Mouse (Mus musculus): ENCODE data around the gene Scrn3. TPM values are rescaled to one million over a fixed set of nuclear protein-coding genes. Genes with fewer than 3 reads are reported as not detected.

Gene Scrn3
- polyA plus RNA-seq, 1 experiment from 2014 or later, result 16.3 TPM

DNA sequence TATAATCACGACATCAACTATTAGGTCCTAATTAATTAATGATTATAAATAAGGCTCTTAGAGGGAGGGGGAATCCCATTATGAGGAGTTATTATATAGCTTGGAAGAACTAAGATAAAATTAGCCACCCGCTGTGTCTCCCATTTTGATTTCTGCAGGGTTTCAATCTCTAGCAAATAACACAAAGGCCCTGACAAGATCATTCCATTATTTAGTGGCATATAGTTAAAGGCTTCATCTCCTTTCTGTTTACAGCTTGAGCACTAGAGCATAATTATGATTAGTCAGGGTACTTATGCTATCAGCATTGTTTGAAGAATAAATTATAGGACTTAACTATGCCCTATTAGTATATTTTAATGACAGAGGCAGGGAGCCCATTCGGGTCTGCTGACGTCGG lies 65.9 kb downstream of the Scrn3 start:
- WGBS, result 90% methylated on average over 5 of the region's 5 CpGs
- H3K4me2 ChIP-seq (replicated peaks), result no peak overlapping the region
- H3K27ac ChIP-seq, result no peak overlapping the region
- H3K4me1 ChIP-seq, result peaks cover 12% of the 10 kb centered on the region
- no peaks in the 10 kb centered on the region for H3K9me3 ChIP-seq
- H3K9ac ChIP-seq, result no peak overlapping the region
- H3K4me3 ChIP-seq, result no peak overlapping the region
- H3K27me3 ChIP-seq, result no peaks in the 10 kb centered on the region
- ATAC-seq (ENCODE audit: low FRiP score, low read depth), result no peak
- H3K36me3 ChIP-seq, result no peaks in the 10 kb centered on the region

- WGBS, result 71% methylated on average over 5 of the region's 5 CpGs
- ATAC-seq (ENCODE audit: low FRiP score, low read depth), result no peak
- H3K4me1 ChIP-seq, result peaks cover 7% of the 10 kb centered on the region
- no peak overlapping the region for H3K9ac ChIP-seq
- H3K27me3 ChIP-seq, result no peaks in the 10 kb centered on the region
- H3K4me2 ChIP-seq (replicated peaks), result no peak overlapping the region
- no peaks in the 10 kb centered on the region for H3K36me3 ChIP-seq
- H3K9me3 ChIP-seq, result no peaks in the 10 kb centered on the region
- no peak overlapping the region for H3K4me3 ChIP-seq
- H3K27ac ChIP-seq, result no peak overlapping the region
Observed at GRCm38 (mm10) chr2:73379656-73380055, 67.3 kb downstream of the Scrn3 start.

DNA sequence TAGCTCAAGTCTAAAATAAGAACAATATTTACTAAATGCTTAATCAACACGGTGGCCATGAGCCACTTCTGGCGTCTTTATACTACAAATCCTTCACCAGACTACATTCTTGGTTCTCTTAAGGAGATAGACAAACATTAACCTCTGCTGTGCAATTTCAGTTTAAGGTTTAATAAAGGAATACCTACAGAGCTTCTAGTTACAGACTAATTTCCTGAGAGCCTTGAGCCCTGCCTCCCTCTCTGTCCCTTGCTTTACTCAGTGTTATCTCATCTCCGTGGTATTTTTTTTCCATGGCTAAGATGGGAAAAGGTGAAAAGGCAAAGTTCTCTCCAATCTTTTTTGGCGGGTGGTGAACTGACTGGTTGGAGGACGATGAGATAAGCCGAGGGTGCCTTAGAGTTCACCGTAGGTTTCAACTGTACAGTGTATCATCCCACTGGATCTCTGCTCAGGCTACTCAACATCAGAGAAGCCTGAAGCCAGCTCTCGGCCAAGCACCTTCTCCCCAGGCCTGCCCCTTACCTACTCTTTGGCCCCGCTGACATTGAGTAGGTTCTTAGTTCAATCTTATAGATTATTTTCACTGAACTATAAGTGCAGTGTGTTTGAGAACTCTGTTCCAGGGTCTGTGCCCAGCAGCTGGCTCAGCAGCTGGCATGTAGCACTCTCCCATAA lies 68.0 kb downstream of the Scrn3 start:
- Histone ChIP-seq H3K27me3 (no peaks in the 10 kb centered on the region), H3K9me3 (no peaks in the 10 kb centered on the region), H3K27ac (no peak overlapping the region), H3K4me3 (no peak overlapping the region), H3K4me1 (no peaks in the 10 kb centered on the region; the same call in 1 of the 2 replicates), H3K36me3 (no peaks in the 10 kb centered on the region), H3K4me2 (replicated peaks) (no peak overlapping the region), H3K9ac (no peak overlapping the region)
- WGBS, result 83% methylated on average over 9 of the region's 9 CpGs
- no peak for ATAC-seq (ENCODE audit: low FRiP score, low read depth)

DNA sequence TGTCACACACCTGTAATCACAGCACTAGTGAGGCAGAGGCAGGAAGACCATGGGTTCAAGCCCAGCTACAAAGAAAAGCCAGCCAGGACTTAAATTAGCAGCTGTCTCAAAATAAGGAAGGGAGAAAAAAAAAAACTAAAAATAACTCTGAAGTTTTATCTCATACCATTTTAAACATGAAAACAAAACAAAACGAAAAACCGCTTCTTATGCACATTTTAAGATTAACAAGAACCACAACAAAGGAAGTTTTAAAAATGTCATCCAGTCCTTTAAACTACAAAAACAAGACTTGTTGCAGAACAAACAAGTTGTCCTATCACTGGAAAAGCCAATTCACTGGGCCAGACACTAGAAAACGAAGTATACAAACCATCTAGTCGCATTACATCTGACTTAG lies 72.8 kb downstream of the Scrn3 start:
- Histone ChIP-seq H3K4me3 (peak overlapping the region; percentile 78), H3K36me3 (no peaks in the 10 kb centered on the region), H3K27me3 (no peaks in the 10 kb centered on the region), H3K9me3 (no peaks in the 10 kb centered on the region), H3K4me1 (peaks cover 5% of the 10 kb centered on the region), H3K9ac (0 out of 2 replicates have a peak overlapping the region, but pooled peaks have one; percentile 75), H3K27ac (no peak overlapping the region), H3K4me2 (replicated peaks) (peak overlapping the region; percentile 98)
- WGBS, result 80% methylated on average over 4 of the region's 4 CpGs
- ATAC-seq (ENCODE audit: low FRiP score, low read depth), result no peak

DNA sequence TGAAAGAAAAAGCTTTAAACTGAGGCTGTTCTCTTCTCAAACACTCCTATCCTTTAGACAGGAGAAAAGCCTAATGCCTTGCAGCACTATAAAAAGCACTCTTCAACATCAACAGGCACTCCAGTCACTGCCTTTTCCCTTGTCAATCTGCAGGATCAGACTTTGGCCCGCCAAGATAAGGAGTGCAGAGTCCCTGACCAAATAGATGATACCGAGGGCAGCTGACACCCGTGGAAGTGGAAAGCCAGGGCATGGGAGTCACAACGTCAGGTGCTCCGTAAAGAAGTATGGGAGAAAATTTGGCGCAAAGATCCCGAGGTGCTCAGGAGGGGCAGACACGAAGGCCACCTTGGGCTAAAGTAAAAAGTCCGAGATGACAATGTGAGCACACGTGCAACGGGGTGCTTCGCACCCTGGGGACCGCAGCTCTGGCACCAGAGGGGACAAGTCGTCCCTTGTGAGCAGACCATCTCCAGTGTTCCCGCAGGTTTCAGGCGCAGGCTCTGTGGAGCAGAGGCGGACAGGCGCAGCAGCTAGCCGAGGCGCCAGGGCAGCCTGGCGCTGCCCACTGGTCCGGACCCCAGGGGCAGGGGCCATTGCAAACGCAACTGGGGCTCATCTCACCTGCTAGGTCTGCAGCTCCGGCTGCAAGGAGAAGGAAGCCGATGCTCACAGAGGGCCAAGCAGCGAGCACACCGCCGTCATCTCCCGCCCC lies 73.4 kb downstream of the Scrn3 start:
- Histone ChIP-seq H3K4me2 (replicated peaks) (peak overlapping the region; percentile 98), H3K36me3 (no peaks in the 10 kb centered on the region), H3K27ac (no peak overlapping the region), H3K9ac (peak overlapping the region; percentile 75), H3K4me1 (peaks cover 5% of the 10 kb centered on the region), H3K27me3 (no peaks in the 10 kb centered on the region), H3K9me3 (no peaks in the 10 kb centered on the region), H3K4me3 (peak overlapping the region; percentile 78)
- ATAC-seq (ENCODE audit: low FRiP score, low read depth), result no peak; the same call in 1 of the 2 replicates
- 3% methylated on average over 29 of the region's 29 CpGs for WGBS

DNA sequence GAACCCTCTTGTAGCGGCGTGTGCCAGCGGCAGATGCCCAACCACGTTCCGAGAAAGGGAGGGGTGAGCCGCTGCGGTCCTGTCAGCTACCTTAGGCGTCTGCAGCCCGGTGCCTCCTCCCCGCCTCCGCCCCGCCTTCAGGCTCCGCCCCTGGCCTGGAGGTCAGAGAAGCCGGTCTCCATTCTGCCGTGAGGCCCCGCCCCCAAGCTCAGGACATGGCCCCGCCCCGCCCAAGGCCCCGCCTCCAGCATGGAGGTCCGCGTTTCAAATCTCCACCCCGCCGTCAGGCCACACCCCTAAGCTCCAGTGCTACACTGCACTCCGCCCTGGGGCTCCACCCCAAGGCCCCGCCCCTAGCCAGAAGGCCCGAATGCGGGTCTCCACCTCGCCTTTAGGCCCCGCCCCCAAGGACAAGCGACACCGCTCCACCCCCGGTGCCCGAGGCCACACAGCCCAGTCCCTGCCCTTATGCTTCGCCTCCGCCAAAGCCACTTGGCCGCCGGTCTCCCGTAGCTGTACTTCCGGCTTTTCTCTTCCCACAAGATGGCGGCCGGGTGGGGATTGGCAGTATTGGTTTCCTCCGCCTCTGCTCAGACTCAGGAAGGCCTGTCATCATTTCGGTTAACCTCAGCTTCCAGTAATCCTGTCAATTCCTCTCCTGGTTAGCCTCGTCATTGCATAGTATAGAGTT lies 74.1 kb downstream of the Scrn3 start, which contains the start of gene Gpr155:
Gene Gpr155, minus strand, starts transcription at position 217 of the 691 bp plus-strand sequence.
- under 1% methylated on average over 43 of the region's 44 CpGs for WGBS
- peak within 1 kb of the TSS; percentile 98 for H3K4me2 ChIP-seq (replicated peaks)
- peak within 1 kb of the TSS; percentile 64; the same call in 1 of the 2 replicates for H3K27ac ChIP-seq
- ATAC-seq (ENCODE audit: low FRiP score, low read depth), result peak; percentile 99
- no peaks in the 10 kb centered on the region for H3K27me3 ChIP-seq
- peak within 1 kb of the TSS; percentile 78 for H3K4me3 ChIP-seq
- no peaks in the 10 kb centered on the region for H3K36me3 ChIP-seq
- H3K9me3 ChIP-seq, result no peaks in the 10 kb centered on the region
- H3K9ac ChIP-seq, result peak within 1 kb of the TSS; percentile 75
- peaks cover 5% of the 10 kb centered on the region for H3K4me1 ChIP-seq

Other genes with a start within 250 kb of the Scrn3 start
- 111 and 112 TPM in 2 replicates for gene Ola1, start 93.7 kb upstream of the Scrn3 start, polyA plus RNA-seq (2015; fragmentation: Nextera tagmentation; extraction: Ambion mirVana)
- 0.87 and 1.6 TPM in 2 replicates for gene Sp9, start 40.7 kb upstream of the Scrn3 start, polyA plus RNA-seq (2015; fragmentation: Nextera tagmentation; extraction: Ambion mirVana)
- gene Cir1, start 100 bp downstream of the Scrn3 start, polyA plus RNA-seq (2015; fragmentation: Nextera tagmentation; extraction: Ambion mirVana), result 28.6 and 33.3 TPM in 2 replicates
- 4.7 and 5.5 TPM in 2 replicates for gene Gpr155, start 74.0 kb downstream of the Scrn3 start, polyA plus RNA-seq (2015; fragmentation: Nextera tagmentation; extraction: Ambion mirVana)
- gene Wipf1, start 217.1 kb downstream of the Scrn3 start, polyA plus RNA-seq (2015; fragmentation: Nextera tagmentation; extraction: Ambion mirVana), result 14.6 and 16.2 TPM in 2 replicates

All from limb, embryonic 13.5 days (tissue).